Mouse (Mus musculus) central nervous system, embryonic 14 days (tissue): Measurements from ENCODE around the gene Actg1. TPM values are rescaled to one million over a fixed set of nuclear protein-coding genes. Genes with fewer than 3 reads are reported as not detected.

Source experiments
- polyA plus RNA-seq: library from polyadenylated mRNA; depleted of rRNA; stranded (reverse); fragments of >200 nt; gene quantifications from 2 replicates; pipeline ENCODE4 v1.2.3, GENCODE M21; 2012; rRNA removed

The Actg1 gene
- polyA plus RNA-seq = 1,737 and 2,132 TPM in 2 replicates

DNA sequence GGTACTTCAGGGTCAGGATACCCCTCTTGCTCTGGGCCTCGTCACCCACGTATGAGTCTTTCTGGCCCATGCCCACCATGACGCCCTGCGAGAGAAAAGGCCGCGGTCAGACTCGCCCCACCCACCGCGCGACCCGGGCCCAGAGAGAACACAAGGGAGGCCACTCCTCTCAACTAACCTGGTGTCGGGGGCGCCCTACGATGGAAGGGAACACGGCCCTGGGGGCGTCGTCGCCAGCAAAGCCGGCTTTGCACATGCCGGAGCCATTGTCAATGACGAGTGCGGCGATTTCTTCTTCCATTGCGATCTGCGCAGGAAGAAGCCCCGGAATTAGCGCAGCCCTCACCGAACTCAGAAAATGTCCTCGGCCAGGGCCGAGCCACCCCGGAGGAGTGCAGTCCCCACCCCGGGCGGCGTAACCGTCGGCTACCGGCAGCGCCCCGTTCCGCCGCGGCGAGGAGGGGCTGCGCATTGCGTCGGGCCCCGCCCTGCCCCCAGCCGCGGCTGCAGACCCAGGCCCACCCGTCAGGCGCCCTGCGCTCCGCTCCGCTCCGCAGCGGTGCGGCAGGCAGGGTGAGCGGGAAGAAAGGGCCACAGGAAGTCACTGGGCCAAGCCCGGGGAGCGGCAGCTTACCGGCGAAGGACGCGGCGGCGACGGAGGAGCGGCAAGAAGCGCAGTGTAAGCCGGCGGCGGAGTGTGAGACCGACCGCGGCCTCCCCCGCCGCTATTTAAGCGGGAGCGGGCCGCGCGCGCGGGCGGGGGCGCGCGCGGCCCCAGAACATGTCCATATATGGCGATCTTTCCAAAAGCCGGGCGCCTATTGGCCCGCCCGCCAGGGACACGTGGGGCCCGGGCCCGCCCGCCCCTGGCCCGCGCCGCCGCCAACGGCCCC lies at the start of gene Actg1:
Gene Actg1 (minus strand): TSS at position 752 of the 893 bp plus-strand sequence.

GRCm38 (mm10) chr11:120378611-120379540 lies 30.5 kb upstream of the Actg1 start, which contains the start of gene Faap100:
TSS of gene Faap100 (minus strand) at chr11:120378764.

GRCm38 (mm10) chr11:120361295-120361694 lies 13.0 kb upstream of the Actg1 start, which contains the start of gene Fscn2:
TSS of gene Fscn2 (plus strand) at chr11:120361534.

Other genes starting within 250 kb of the Actg1 start
- gene Tepsin, start 249.8 kb downstream of the Actg1 start, polyA plus RNA-seq = 47.8 and 48.0 TPM in 2 replicates
- gene Ndufaf8, start 249.6 kb downstream of the Actg1 start, polyA plus RNA-seq = 34.6 and 38.9 TPM in 2 replicates
- 104 TPM in 2 replicates for gene Slc38a10, start 197.2 kb downstream of the Actg1 start, polyA plus RNA-seq
- gene Bahcc1, start 115.6 kb downstream of the Actg1 start, polyA plus RNA-seq = 35.0 and 36.9 TPM in 2 replicates
- 0.54 and 0.64 TPM in 2 replicates for gene Fscn2, start 13.0 kb upstream of the Actg1 start, polyA plus RNA-seq
- 84.8 and 87.8 TPM in 2 replicates for gene Faap100, start 30.2 kb upstream of the Actg1 start, polyA plus RNA-seq
- gene Nploc4, start 89.2 kb upstream of the Actg1 start, polyA plus RNA-seq = 49.9 and 50.5 TPM in 2 replicates
- gene Tspan10, start 94.1 kb upstream of the Actg1 start, polyA plus RNA-seq = 0.14 TPM in 1 of 2 replicates, not detected in the other
- 0.29 and 0.44 TPM in 2 replicates for gene Pde6g, start 105.0 kb upstream of the Actg1 start, polyA plus RNA-seq
- 8.3 and 9.0 TPM in 2 replicates for gene Oxld1, start 109.5 kb upstream of the Actg1 start, polyA plus RNA-seq
- gene Ccdc137, start 109.6 kb upstream of the Actg1 start, polyA plus RNA-seq = 34.1 and 34.7 TPM in 2 replicates
- 40.3 and 40.8 TPM in 2 replicates for gene Arl16, start 119.1 kb upstream of the Actg1 start, polyA plus RNA-seq
- 101 and 106 TPM in 2 replicates for gene Mrpl12, start 136.1 kb upstream of the Actg1 start, polyA plus RNA-seq
- gene Slc25a10, start 143.3 kb upstream of the Actg1 start, polyA plus RNA-seq = 42.9 and 47.1 TPM in 2 replicates
- 0.25 and 1.1 TPM in 2 replicates for gene Gcgr, start 182.2 kb upstream of the Actg1 start, polyA plus RNA-seq
- gene Mcrip1, start 201.2 kb upstream of the Actg1 start, polyA plus RNA-seq = 208 and 216 TPM in 2 replicates
- 0.59 TPM in 1 of 2 replicates, not detected in the other for gene Ppp1r27, start 202.6 kb upstream of the Actg1 start, polyA plus RNA-seq
- 209 and 309 TPM in 2 replicates for gene P4hb, start 224.7 kb upstream of the Actg1 start, polyA plus RNA-seq
- 455 and 517 TPM in 2 replicates for gene Arhgdia, start 233.1 kb upstream of the Actg1 start, polyA plus RNA-seq
- 136 and 151 TPM in 2 replicates for gene Alyref, start 249.8 kb upstream of the Actg1 start, polyA plus RNA-seq
- gene Anapc11, start 249.9 kb upstream of the Actg1 start, polyA plus RNA-seq = 168 and 170 TPM in 2 replicates